Mouse (Mus musculus) adipocyte (in vitro differentiated cells): ENCODE results near the gene Tbc1d7.

Experiments used
- DNase-seq: peaks from one replicate; pipeline ENCODE4 v3.0.0-alpha.2; 2016; ENCODE audit warnings: low spot score

The Tbc1d7 gene

GRCm38 (mm10) chr13:43133400-43133799 lies 37.9 kb downstream of the Tbc1d7 start:
- no peak for DNase-seq

GRCm38 (mm10) chr13:43132859-43133258 lies 38.4 kb downstream of the Tbc1d7 start:
- no peak for DNase-seq

GRCm38 (mm10) chr13:43131741-43132191 lies 39.5 kb downstream of the Tbc1d7 start:
- no peak for DNase-seq

- DNase-seq, result no peak
Observed at GRCm38 (mm10) chr13:43130161-43130560, 41.1 kb downstream of the Tbc1d7 start.

- no peak for DNase-seq
Observed at GRCm38 (mm10) chr13:43124683-43125074, 46.6 kb downstream of the Tbc1d7 start.

- DNase-seq, result no peak
Observed at GRCm38 (mm10) chr13:43123895-43124682, 47.2 kb downstream of the Tbc1d7 start.

GRCm38 (mm10) chr13:43122306-43123070 lies 48.8 kb downstream of the Tbc1d7 start:
- no peak for DNase-seq

- DNase-seq, result no peak
Observed at GRCm38 (mm10) chr13:43113141-43113540, 58.2 kb downstream of the Tbc1d7 start.

GRCm38 (mm10) chr13:43112707-43113106 lies 58.6 kb downstream of the Tbc1d7 start:
- no peak for DNase-seq

GRCm38 (mm10) chr13:43112280-43112679 lies 59.0 kb downstream of the Tbc1d7 start:
- no peak for DNase-seq

GRCm38 (mm10) chr13:43104496-43104895 lies 66.8 kb downstream of the Tbc1d7 start:
- no peak for DNase-seq

- no peak for DNase-seq
Observed at GRCm38 (mm10) chr13:43102943-43103342, 68.4 kb downstream of the Tbc1d7 start.
